Mouse (Mus musculus): ENCODE results near the gene Cdc42ep5.
A peak's percentile ranks its signal among the peaks of the same experiment; 100 is the strongest.

- peak; percentile 61; the same call in 1 of the 2 replicates for TF ChIP-seq CTCF (IDR thresholded peaks at IDR 0.05; ENCODE audit: borderline replicate concordance, insufficient read depth, low read depth, low read length)
- TF ChIP-seq POLR2A (IDR thresholded peaks at IDR 0.05; ENCODE audit: borderline replicate concordance, insufficient read depth, low read length): no peak
Observed at GRCm38 (mm10) chr7:4103411-4103810, 61.2 kb downstream of the Cdc42ep5 start.

Data from cerebellum, adult 2 months (tissue).